Mouse (Mus musculus) heart, postnatal 0 days (tissue): ENCODE data around the gene Rrp7a. TPM values are rescaled to one million over a fixed set of nuclear protein-coding genes. Genes with fewer than 3 reads are reported as not detected.
A peak's percentile ranks its signal among the peaks of the same experiment; 100 is the strongest.

Experiments
- ATAC-seq: fragments of 200-750 bp; cut with Nextera tagmentation; 2 replicates; pipeline ENCODE4 v1.8.0; 2017; ENCODE audit warnings: low read depth, moderate number of reproducible peaks, moderate library complexity; ENCODE audit not compliant: insufficient read depth
- DNase-seq: peaks from one replicate; pipeline ENCODE4 v3.0.0-alpha.2; 2016; ENCODE audit warnings: low spot score
- H3K27ac ChIP-seq: fragments of 300-500 bp; sonication (generic); 2 replicates; pipeline ENCODE4 v1.5.1; 2014; ENCODE audit warnings: low read depth, mild to moderate bottlenecking
- H3K27me3 ChIP-seq: fragments of 300-500 bp; sonication (generic); 2 replicates; pipeline ENCODE4 v1.6.1; 2014; ENCODE audit warnings: low read length, mixed read lengths; ENCODE audit not compliant: control insufficient read depth, insufficient read depth
- H3K36me3 ChIP-seq: fragments of 300-500 bp; sonication (generic); replicated peaks from 2 replicates; pipeline ENCODE4 v1.6.1; 2014; ENCODE audit warnings: low read length, mixed read lengths; ENCODE audit not compliant: control insufficient read depth, insufficient read depth
- H3K4me1 ChIP-seq: fragments of 300-500 bp; sonication (generic); 2 replicates; pipeline ENCODE4 v1.6.1; 2014; ENCODE audit warnings: antibody characterized with exemption; ENCODE audit not compliant: control insufficient read depth, insufficient read depth
- H3K4me2 ChIP-seq: fragments of 300-500 bp; sonication (generic); 2 replicates; pipeline ENCODE4 v1.6.1; 2014; ENCODE audit warnings: low read depth, mild to moderate bottlenecking, low read length, moderate library complexity
- H3K4me3 ChIP-seq: fragments of 300-500 bp; sonication (generic); 2 replicates; pipeline ENCODE4 v1.5.1; 2014; ENCODE audit warnings: low read depth, low read length
- H3K9ac ChIP-seq: fragments of 300-500 bp; sonication (generic); replicated peaks from 2 replicates; pipeline ENCODE4 v1.6.1; 2014; ENCODE audit warnings: low read depth, low read length, mixed read lengths
- H3K9me3 ChIP-seq: fragments of 300-500 bp; sonication (generic); replicated peaks from 2 replicates; pipeline ENCODE4 v1.6.1; 2016; ENCODE audit warnings: low read length; ENCODE audit not compliant: control insufficient read depth
- CTCF ChIP-seq: IDR thresholded peaks from 2 replicates; pipeline ENCODE4 v1.5.1; 2016; ENCODE audit warnings: antibody characterized with exemption, control low read depth, low read depth
- EP300 ChIP-seq: IDR thresholded peaks from 2 replicates; pipeline ENCODE4 v1.6.1; 2016; ENCODE audit warnings: antibody characterized with exemption, low read depth
- WGBS: fragments of 180-500 bp; shearing (Covaris S2); extraction: QIAGEN DNeasy Blood & Tissue Kit; methylation state at CpG from one replicate; pipeline ENCODE4 v1.1.7; 2014; 5-methylcytosine and 5-hydroxymethylcytosine counted together
- polyA plus RNA-seq: library from polyadenylated mRNA; unstranded; fragments of >200 nt; fragmentation: Nextera tagmentation; extraction: Ambion mirVana; gene quantifications from 2 replicates; pipeline ENCODE4 v1.2.1, GENCODE M21; 2015
- total RNA-seq: library from RNA; depleted of rRNA; stranded (reverse); fragments of >200 nt; gene quantifications from 2 replicates; pipeline ENCODE4 v1.2.3, GENCODE M21; 2014; ENCODE audit warnings: low replicate concordance

Rrp7a gene
- total and polyA plus RNA-seq, 2 experiments from 2014 or later, result 26.2 to 121 TPM

- Histone ChIP-seq H3K4me2 (no peak overlapping the region), H3K4me1 (no peaks in the 10 kb centered on the region), H3K9me3 (no peaks in the 10 kb centered on the region), H3K9ac (no peak overlapping the region), H3K27me3 (no peaks in the 10 kb centered on the region), H3K27ac (no peak overlapping the region), H3K4me3 (no peak overlapping the region), H3K36me3 (peaks cover 34% of the 10 kb centered on the region)
- no peak for DNase-seq
- WGBS, result 72% methylated on average over 6 of the region's 6 CpGs
- ATAC-seq, result no peak
- no peak for TF ChIP-seq EP300
- no peak for TF ChIP-seq CTCF
Measured at GRCm38 (mm10) chr15:83155672-83156419, 33.2 kb upstream of the Rrp7a start.

GRCm38 (mm10) chr15:83154309-83154708, 31.7 kb upstream of the Rrp7a start:
- no peak overlapping the region for H3K4me3 ChIP-seq
- 90% methylated on average over 7 of the region's 7 CpGs for WGBS
- DNase-seq (no peak), ATAC-seq (no peak)
- H3K36me3 ChIP-seq, result peaks cover 22% of the 10 kb centered on the region
- H3K4me1 ChIP-seq, result no peaks in the 10 kb centered on the region
- no peak overlapping the region for H3K27ac ChIP-seq
- TF ChIP-seq CTCF (no peak), EP300 (no peak)
- no peaks in the 10 kb centered on the region for H3K9me3 ChIP-seq
- H3K9ac ChIP-seq, result no peak overlapping the region
- no peak overlapping the region for H3K4me2 ChIP-seq
- no peaks in the 10 kb centered on the region for H3K27me3 ChIP-seq

GRCm38 (mm10) chr15:83150694-83151093, 28.1 kb upstream of the Rrp7a start:
- Histone ChIP-seq H3K27ac (0 out of 2 replicates have a peak overlapping the region, but pooled peaks have one; percentile 15), H3K4me3 (no peak overlapping the region)
- WGBS, result 80% methylated on average over 4 of the region's 4 CpGs

GRCm38 (mm10) chr15:83150073-83150442, 27.5 kb upstream of the Rrp7a start:
- Histone ChIP-seq H3K9me3 (no peaks in the 10 kb centered on the region), H3K4me2 (peak overlapping the region; percentile 54), H3K4me3 (peak overlapping the region; percentile 97; the same call in 1 of the 2 replicates), H3K27me3 (no peaks in the 10 kb centered on the region), H3K27ac (peak overlapping the region; percentile 96), H3K4me1 (peaks cover 8% of the 10 kb centered on the region), H3K9ac (peak overlapping the region; percentile 91), H3K36me3 (peaks cover 22% of the 10 kb centered on the region)
- TF ChIP-seq EP300 (no peak), CTCF (no peak)
- no peak for DNase-seq
- ATAC-seq, result no peak
- WGBS, result 22% methylated on average over 3 of the region's 3 CpGs

More at GRCm38 (mm10) chr15:83150694-83151093, 28.1 kb upstream of the Rrp7a start:
- no peak for ATAC-seq
- TF ChIP-seq CTCF, result no peak
- TF ChIP-seq EP300, result no peak
- Histone ChIP-seq H3K9me3 (no peaks in the 10 kb centered on the region), H3K4me2 (no peak overlapping the region), H3K27me3 (no peaks in the 10 kb centered on the region), H3K4me1 (peaks cover 8% of the 10 kb centered on the region), H3K36me3 (peaks cover 22% of the 10 kb centered on the region), H3K9ac (no peak overlapping the region)
- no peak for DNase-seq

GRCm38 (mm10) chr15:83149196-83150072, 26.8 kb upstream of the Rrp7a start, which contains the start of gene Poldip3:
TSS of gene Poldip3 (minus strand) at chr15:83149384.
- Histone ChIP-seq H3K4me3 (peak within 1 kb of the TSS; percentile 97), H3K36me3 (peaks cover 19% of the 10 kb centered on the region), H3K9ac (peak within 1 kb of the TSS; percentile 91), H3K27ac (peak within 1 kb of the TSS; percentile 96), H3K4me1 (peaks cover 8% of the 10 kb centered on the region), H3K9me3 (no peaks in the 10 kb centered on the region), H3K4me2 (peak within 1 kb of the TSS; percentile 66), H3K27me3 (no peaks in the 10 kb centered on the region)
- TF ChIP-seq EP300, result no peak; the same call in none of the 2 replicates
- TF ChIP-seq CTCF, result no peak
- WGBS, result under 1% methylated on average over 56 of the region's 56 CpGs
- ATAC-seq (peak; percentile 93), DNase-seq (peak; percentile 98)
